Mouse (Mus musculus) adrenal gland, adult 2 months (tissue): ENCODE measurements around the gene Olfr1469. TPM values are rescaled to one million over a fixed set of nuclear protein-coding genes. Genes with fewer than 3 reads are reported as not detected.
"Not testable (repeated sequence)": the region's sequence is repeated elsewhere in the genome, so short reads cannot be mapped to it uniquely, and the experiment has no call there.

Source experiments
- DNase-seq: peaks from one replicate; pipeline ENCODE4 v3.0.0; 2021
- long read RNA-seq: library from polyadenylated mRNA; stranded (forward); transcript quantifications from one replicate; pipeline ENCODE4 v2.0.0, GENCODE M21; 2021
- polyA plus RNA-seq: library from polyadenylated mRNA; depleted of rRNA; stranded (reverse); fragments of >200 nt; gene quantifications from 2 replicates; pipeline ENCODE4 v1.2.3, GENCODE M21; 2012; rRNA removed
- total RNA-seq, 2 experiments: library from RNA; stranded (reverse); gene quantifications; 2 replicates each; pipeline ENCODE4 v1.2.3; 2021

Gene Olfr1469
- total RNA-seq (not detected), polyA plus RNA-seq (not detected in 2 replicates)
- long read RNA-seq = 0 reads

- DNase-seq = no peak
Measured at GRCm38 (mm10) chr19:13407549-13407948, at the start of gene Olfr1469. Gene Olfr1469, plus strand, starts transcription at chr19:13407849.

- DNase-seq = no peak
Measured at GRCm38 (mm10) chr19:13361936-13362335, 45.7 kb upstream of the Olfr1469 start, which contains the start of gene Olfr1467. Gene Olfr1467, plus strand, starts transcription at chr19:13362236.

- DNase-seq = not testable (repeated sequence)
Measured at GRCm38 (mm10) chr19:13443109-13443508, 35.5 kb downstream of the Olfr1469 start, which contains the start of gene Olfr1471. Gene Olfr1471, plus strand, starts transcription at chr19:13443409.

- no peak for DNase-seq
Measured at GRCm38 (mm10) chr19:13455986-13456385, 48.3 kb downstream of the Olfr1469 start, which contains the start of gene Olfr1472. Gene Olfr1472, minus strand, starts transcription at chr19:13456086.

Other genes starting within 250 kb of the Olfr1469 start
- gene Olfr1461, start 244.8 kb upstream of the Olfr1469 start, total RNA-seq = not detected
- gene Olfr1461, start 244.8 kb upstream of the Olfr1469 start, polyA plus RNA-seq = not detected in 2 replicates
- gene Olfr1462, start 222.1 kb upstream of the Olfr1469 start, total RNA-seq = not detected
- gene Olfr1462, start 222.1 kb upstream of the Olfr1469 start, polyA plus RNA-seq = not detected in 2 replicates
- not detected for gene Olfr1463, start 176.5 kb upstream of the Olfr1469 start, total RNA-seq
- not detected in 2 replicates for gene Olfr1463, start 176.5 kb upstream of the Olfr1469 start, polyA plus RNA-seq
- not detected for gene Olfr1465, start 92.3 kb upstream of the Olfr1469 start, total RNA-seq
- gene Olfr1465, start 92.3 kb upstream of the Olfr1469 start, polyA plus RNA-seq = not detected in 2 replicates
- not detected for gene Olfr1466, start 69.0 kb upstream of the Olfr1469 start, total RNA-seq
- gene Olfr1466, start 69.0 kb upstream of the Olfr1469 start, polyA plus RNA-seq = not detected in 2 replicates
- not detected for gene Olfr1467, start 45.6 kb upstream of the Olfr1469 start, total RNA-seq
- gene Olfr1467, start 45.6 kb upstream of the Olfr1469 start, polyA plus RNA-seq = not detected in 2 replicates
- gene Olfr1471, start 35.6 kb downstream of the Olfr1469 start, total RNA-seq = not detected
- not detected in 2 replicates for gene Olfr1471, start 35.6 kb downstream of the Olfr1469 start, polyA plus RNA-seq
- gene Olfr1472, start 48.2 kb downstream of the Olfr1469 start, total RNA-seq = not detected
- not detected in 2 replicates for gene Olfr1472, start 48.2 kb downstream of the Olfr1469 start, polyA plus RNA-seq
- not detected for gene Olfr1474, start 61.7 kb downstream of the Olfr1469 start, total RNA-seq
- gene Olfr1474, start 61.7 kb downstream of the Olfr1469 start, polyA plus RNA-seq = not detected in 2 replicates
- gene Olfr1475, start 72.3 kb downstream of the Olfr1469 start, total RNA-seq = not detected
- gene Olfr1475, start 72.3 kb downstream of the Olfr1469 start, polyA plus RNA-seq = not detected in 2 replicates
- gene Olfr1477, start 92.7 kb downstream of the Olfr1469 start, total RNA-seq = not detected
- not detected in 2 replicates for gene Olfr1477, start 92.7 kb downstream of the Olfr1469 start, polyA plus RNA-seq
- not detected for gene Olfr1480, start 120.1 kb downstream of the Olfr1469 start, total RNA-seq
- gene Olfr1480, start 120.1 kb downstream of the Olfr1469 start, polyA plus RNA-seq = not detected in 2 replicates
- not detected for gene Olfr1484, start 175.7 kb downstream of the Olfr1469 start, total RNA-seq
- not detected in 2 replicates for gene Olfr1484, start 175.7 kb downstream of the Olfr1469 start, polyA plus RNA-seq
- not detected for gene Olfr1487, start 209.5 kb downstream of the Olfr1469 start, total RNA-seq
- gene Olfr1487, start 209.5 kb downstream of the Olfr1469 start, polyA plus RNA-seq = not detected in 2 replicates
- not detected for gene Olfr1489, start 223.8 kb downstream of the Olfr1469 start, total RNA-seq
- not detected in 2 replicates for gene Olfr1489, start 223.8 kb downstream of the Olfr1469 start, polyA plus RNA-seq
- not detected for gene Olfr1490, start 243.2 kb downstream of the Olfr1469 start, total RNA-seq
- not detected in 2 replicates for gene Olfr1490, start 243.2 kb downstream of the Olfr1469 start, polyA plus RNA-seq